Mouse (Mus musculus) intestine, postnatal 0 days (tissue): Measurements from ENCODE around the gene Bckdha. TPM values are rescaled to one million over a fixed set of nuclear protein-coding genes. Genes with fewer than 3 reads are reported as not detected.
A peak's percentile ranks its signal among the peaks of the same experiment; 100 is the strongest.

Source experiments
- ATAC-seq: fragments of 200-750 bp; cut with Nextera tagmentation; 2 replicates; pipeline ENCODE4 v1.8.0; 2017; ENCODE audit warnings: mild to moderate bottlenecking, moderate TSS enrichment, moderate library complexity
- H3K27ac ChIP-seq: fragments of 300-500 bp; sonication (generic); 2 replicates; pipeline ENCODE4 v1.5.1; 2014; ENCODE audit warnings: mild to moderate bottlenecking, low read depth, low read length, moderate library complexity
- H3K27me3 ChIP-seq: fragments of 300-500 bp; sonication (generic); replicated peaks from 2 replicates; pipeline ENCODE4 v1.6.1; 2014; ENCODE audit warnings: low read length, mixed read lengths; ENCODE audit not compliant: control insufficient read depth, insufficient read depth
- H3K36me3 ChIP-seq: fragments of 300-500 bp; sonication (generic); 2 replicates; pipeline ENCODE4 v1.6.1; 2014; ENCODE audit warnings: mild to moderate bottlenecking, moderate library complexity; ENCODE audit not compliant: control insufficient read depth, insufficient read depth
- H3K4me1 ChIP-seq: fragments of 300-500 bp; sonication (generic); replicated peaks from 2 replicates; pipeline ENCODE4 v1.6.1; 2014; ENCODE audit warnings: antibody characterized with exemption, low read length, mixed read lengths; ENCODE audit not compliant: control insufficient read depth, insufficient read depth
- H3K4me2 ChIP-seq: fragments of 300-500 bp; sonication (generic); replicated peaks from 2 replicates; pipeline ENCODE4 v1.6.1; 2014; ENCODE audit warnings: low read depth, mild to moderate bottlenecking, moderate library complexity
- H3K4me3 ChIP-seq: fragments of 300-500 bp; sonication (generic); 2 replicates; pipeline ENCODE4 v1.5.1; 2014; ENCODE audit warnings: low read depth, low read length
- H3K9ac ChIP-seq: fragments of 300-500 bp; sonication (generic); 2 replicates; pipeline ENCODE4 v1.6.1; 2014; ENCODE audit warnings: mild to moderate bottlenecking, low read depth, low read length
- H3K9me3 ChIP-seq: fragments of 300-500 bp; sonication (generic); 2 replicates; pipeline ENCODE4 v1.6.1; 2016; ENCODE audit warnings: mixed run types; ENCODE audit not compliant: control insufficient read depth
- CTCF ChIP-seq: sonication (generic); IDR thresholded peaks from 2 replicates; pipeline ENCODE4 v1.5.1; 2016; ENCODE audit warnings: low read depth, mild to moderate bottlenecking, control low read depth, antibody characterized with exemption, moderate library complexity
- WGBS: fragments of 180-500 bp; shearing (Covaris S2); extraction: QIAGEN DNeasy Blood & Tissue Kit; methylation state at CpG from one replicate; pipeline ENCODE4 v1.1.7; 2014; 5-methylcytosine and 5-hydroxymethylcytosine counted together
- polyA plus RNA-seq: library from polyadenylated mRNA; unstranded; fragments of >200 nt; fragmentation: Nextera tagmentation; extraction: Ambion mirVana; gene quantifications from 2 replicates; pipeline ENCODE4 v1.2.1, GENCODE M21; 2015

The Bckdha gene
- polyA plus RNA-seq, 1 experiment from 2014 or later, result 39.8 TPM

- no peak overlapping the region for H3K4me3 ChIP-seq
- no peak for ATAC-seq
- H3K27ac ChIP-seq, result no peak overlapping the region
- peaks cover 19% of the 10 kb centered on the region for H3K27me3 ChIP-seq
- no peak overlapping the region for H3K9ac ChIP-seq
- H3K4me2 ChIP-seq, result no peak overlapping the region
- H3K36me3 ChIP-seq, result peaks cover 21% of the 10 kb centered on the region; the same call in 1 of the 2 replicates
- 0 out of 2 replicates have a peak, but pooled peaks cover 3% of the 10 kb centered on the region for H3K4me1 ChIP-seq
- WGBS, result 62% methylated on average over 2 of the region's 2 CpGs
- no peaks in the 10 kb centered on the region for H3K9me3 ChIP-seq
- TF ChIP-seq CTCF, result no peak
Observed at GRCm38 (mm10) chr7:25671686-25672085, 12.9 kb upstream of the Bckdha start.

GRCm38 (mm10) chr7:25670096-25670495, 11.3 kb upstream of the Bckdha start:
- Histone ChIP-seq H3K4me2 (no peak overlapping the region), H3K4me1 (0 out of 2 replicates have a peak, but pooled peaks cover 3% of the 10 kb centered on the region), H3K36me3 (peaks cover 33% of the 10 kb centered on the region; the same call in 1 of the 2 replicates), H3K4me3 (no peak overlapping the region), H3K27me3 (peaks cover 9% of the 10 kb centered on the region), H3K9ac (no peak overlapping the region), H3K27ac (no peak overlapping the region), H3K9me3 (no peaks in the 10 kb centered on the region)
- WGBS, result 91% methylated on average over 4 of the region's 4 CpGs
- ATAC-seq, result no peak
- TF ChIP-seq CTCF, result no peak

DNA sequence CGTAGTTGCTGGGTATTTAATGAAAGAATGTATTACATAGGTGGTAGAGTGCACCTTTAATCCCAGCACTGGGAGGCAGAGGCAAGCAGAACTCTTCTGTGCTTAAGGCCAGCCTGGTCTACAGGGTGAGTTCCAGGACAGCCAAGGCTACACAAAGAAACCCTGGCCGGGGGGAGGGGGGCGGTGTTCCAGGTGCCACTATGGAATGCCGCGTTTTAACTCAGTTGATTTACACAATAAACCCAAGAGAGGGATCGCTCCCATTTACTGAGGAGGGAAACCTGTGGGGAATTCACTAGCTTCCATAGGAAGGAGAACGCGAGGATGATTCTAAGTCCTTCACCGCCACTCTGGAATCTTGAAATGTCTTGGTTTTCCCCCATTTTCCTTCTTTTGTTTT, 10.8 kb upstream of the Bckdha start:
- WGBS, result 81% methylated on average over 9 of the region's 9 CpGs
- Histone ChIP-seq H3K4me1 (no peaks in the 10 kb centered on the region), H3K4me3 (no peak overlapping the region), H3K27me3 (peaks cover 5% of the 10 kb centered on the region), H3K4me2 (no peak overlapping the region), H3K9me3 (no peaks in the 10 kb centered on the region), H3K36me3 (peaks cover 36% of the 10 kb centered on the region; the same call in 1 of the 2 replicates), H3K27ac (no peak overlapping the region), H3K9ac (no peak overlapping the region)
- no peak for ATAC-seq
- TF ChIP-seq CTCF, result no peak

DNA sequence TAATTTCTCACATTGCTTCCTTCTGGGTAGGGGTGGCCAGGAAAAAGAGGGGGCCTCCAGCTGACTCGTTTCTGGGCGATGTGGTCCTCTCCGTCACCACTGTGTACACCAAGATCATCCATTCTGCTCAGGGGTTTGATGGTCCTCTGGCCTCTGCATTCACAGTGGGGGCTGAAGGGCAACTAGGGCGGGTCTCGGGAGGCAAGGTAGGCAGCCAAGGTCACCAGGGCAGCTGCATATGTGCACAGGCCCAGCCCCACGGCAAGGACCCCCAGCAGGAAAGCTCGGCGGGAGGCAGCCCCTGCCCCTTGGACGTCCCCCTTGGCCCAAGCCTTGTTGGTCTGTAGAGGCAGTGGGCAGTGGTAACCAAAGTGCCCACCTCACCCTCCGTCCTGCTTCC, 10.4 kb upstream of the Bckdha start:
- H3K36me3 ChIP-seq, result peaks cover 41% of the 10 kb centered on the region; the same call in 1 of the 2 replicates
- no peaks in the 10 kb centered on the region for H3K9me3 ChIP-seq
- H3K9ac ChIP-seq, result no peak overlapping the region
- no peaks in the 10 kb centered on the region for H3K4me1 ChIP-seq
- TF ChIP-seq CTCF, result no peak
- 82% methylated on average over 10 of the region's 10 CpGs for WGBS
- no peak overlapping the region for H3K4me2 ChIP-seq
- ATAC-seq, result no peak
- H3K4me3 ChIP-seq, result no peak overlapping the region
- H3K27ac ChIP-seq, result no peak overlapping the region
- H3K27me3 ChIP-seq, result peaks cover under 1% of the 10 kb centered on the region

DNA sequence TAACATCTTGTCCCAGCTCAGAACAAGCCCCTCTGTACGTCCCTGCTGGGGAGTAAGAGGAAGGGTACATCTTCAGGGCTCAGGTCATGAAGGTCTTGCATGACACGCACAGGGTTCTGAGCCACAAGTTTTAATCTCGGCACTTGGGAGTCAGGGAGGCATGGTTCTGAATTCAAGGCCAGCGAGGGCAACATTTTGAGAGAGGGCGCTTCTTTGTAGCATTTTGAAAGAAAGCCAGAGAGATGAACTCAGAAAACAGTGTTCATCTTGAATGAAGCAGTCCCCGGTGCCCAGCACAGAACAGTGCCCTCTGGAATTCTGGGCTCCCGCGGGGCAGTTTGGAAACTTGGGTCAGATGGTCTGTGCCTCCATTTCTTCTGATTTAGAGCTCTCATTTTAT, 7.6 kb upstream of the Bckdha start:
- no peak overlapping the region for H3K4me2 ChIP-seq
- H3K27ac ChIP-seq, result no peak overlapping the region
- H3K4me1 ChIP-seq, result no peaks in the 10 kb centered on the region
- no peak for TF ChIP-seq CTCF
- no peak overlapping the region for H3K4me3 ChIP-seq
- H3K36me3 ChIP-seq, result peaks cover 52% of the 10 kb centered on the region; the same call in 1 of the 2 replicates
- no peaks in the 10 kb centered on the region for H3K9me3 ChIP-seq
- no peaks in the 10 kb centered on the region for H3K27me3 ChIP-seq
- 95% methylated on average over 8 of the region's 8 CpGs for WGBS
- H3K9ac ChIP-seq, result no peak overlapping the region
- no peak for ATAC-seq

- no peaks in the 10 kb centered on the region for H3K27me3 ChIP-seq
- TF ChIP-seq CTCF, result no peak
- 30% methylated on average over 10 of the region's 10 CpGs for WGBS
- H3K9ac ChIP-seq, result peak overlapping the region; percentile 77
- no peaks in the 10 kb centered on the region for H3K9me3 ChIP-seq
- ATAC-seq, result no peak
- no peaks in the 10 kb centered on the region; the same call in 1 of the 2 replicates for H3K4me1 ChIP-seq
- no peaks in the 10 kb centered on the region for H3K36me3 ChIP-seq
- peak overlapping the region; percentile 85 for H3K4me2 ChIP-seq
- peak overlapping the region; percentile 78 for H3K4me3 ChIP-seq
- no peak overlapping the region for H3K27ac ChIP-seq
Observed at GRCm38 (mm10) chr7:25657785-25658184, 996 bp downstream of the Bckdha start.
